Mouse (Mus musculus) CD4-positive, CD25-positive, alpha-beta regulatory T cell, adult 2 months (primary cell): ENCODE measurements at regions not wholly inside any gene's neighbourhood (a gene's known extent, or its start where the extent isn't known, plus 50 kb on each side); places are given as distances from the start of the nearest gene placed in this dataset.

Source experiments
- DNase-seq: peaks from one replicate; pipeline ENCODE4 v3.0.0-alpha.2; 2012; ENCODE audit warnings: low read depth, low spot score

GRCm38 (mm10) chr9:69662394-69662793 lies 98.3 kb downstream of the Foxb1 start:
- no peak for DNase-seq

GRCm38 (mm10) chr9:69658276-69658675 lies 102.5 kb downstream of the Foxb1 start:
- no peak for DNase-seq

GRCm38 (mm10) chr9:69656053-69656452 lies 104.7 kb downstream of the Foxb1 start:
- DNase-seq: no peak

- no peak for DNase-seq
Observed at GRCm38 (mm10) chr9:69652106-69652505, 108.6 kb downstream of the Foxb1 start.

DNA sequence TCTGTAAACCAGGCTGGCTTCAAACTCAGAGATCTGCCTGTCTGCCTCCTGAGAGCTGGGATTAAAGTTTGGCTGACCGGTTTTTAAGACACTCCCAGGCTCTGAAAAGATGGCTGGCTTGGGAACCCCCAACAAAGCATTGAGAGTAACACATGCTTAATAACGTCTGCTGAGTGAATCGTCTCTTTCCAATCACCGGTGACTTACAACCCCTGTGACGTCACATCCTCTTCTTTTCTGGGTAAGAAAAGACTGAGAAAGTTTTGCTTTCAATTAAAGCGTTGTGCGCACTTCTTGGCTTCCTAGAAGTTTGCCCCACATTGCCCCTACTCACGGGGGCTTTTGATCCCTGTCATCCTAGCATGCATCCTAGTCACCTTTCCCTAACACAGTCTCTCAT lies 109.1 kb downstream of the Foxb1 start:
- peak; percentile 53 for DNase-seq

- DNase-seq: no peak
Observed at GRCm38 (mm10) chr9:69642591-69642990, 118.1 kb downstream of the Foxb1 start.

- peak; percentile 77 for DNase-seq
Observed at GRCm38 (mm10) chr9:69623312-69623711, 137.4 kb downstream of the Foxb1 start.

GRCm38 (mm10) chr9:69621006-69621405 lies 139.7 kb downstream of the Foxb1 start:
- DNase-seq: no peak

DNA sequence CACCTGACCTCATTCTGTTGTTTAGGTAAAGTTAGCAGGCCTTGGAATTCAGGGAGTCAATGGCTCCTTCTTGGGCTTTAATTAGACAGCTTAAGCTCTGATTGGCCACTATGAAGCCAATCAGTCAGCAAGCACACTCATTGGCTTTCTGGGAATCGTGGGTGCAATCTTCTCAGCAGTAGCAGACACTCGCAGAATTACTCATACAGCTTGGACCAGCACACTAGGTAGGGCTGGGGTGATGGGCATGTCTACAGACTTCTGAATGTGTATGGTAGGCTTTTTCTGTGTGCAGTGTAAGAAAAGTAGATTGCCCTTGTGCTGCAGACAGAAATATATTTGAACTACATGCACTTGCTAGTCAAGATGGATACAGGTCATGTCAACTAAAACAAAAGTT lies 143.4 kb downstream of the Foxb1 start:
- no peak for DNase-seq

- no peak for DNase-seq
Observed at GRCm38 (mm10) chr9:69597472-69597871, 144.1 kb downstream of the Anxa2 start.

DNA sequence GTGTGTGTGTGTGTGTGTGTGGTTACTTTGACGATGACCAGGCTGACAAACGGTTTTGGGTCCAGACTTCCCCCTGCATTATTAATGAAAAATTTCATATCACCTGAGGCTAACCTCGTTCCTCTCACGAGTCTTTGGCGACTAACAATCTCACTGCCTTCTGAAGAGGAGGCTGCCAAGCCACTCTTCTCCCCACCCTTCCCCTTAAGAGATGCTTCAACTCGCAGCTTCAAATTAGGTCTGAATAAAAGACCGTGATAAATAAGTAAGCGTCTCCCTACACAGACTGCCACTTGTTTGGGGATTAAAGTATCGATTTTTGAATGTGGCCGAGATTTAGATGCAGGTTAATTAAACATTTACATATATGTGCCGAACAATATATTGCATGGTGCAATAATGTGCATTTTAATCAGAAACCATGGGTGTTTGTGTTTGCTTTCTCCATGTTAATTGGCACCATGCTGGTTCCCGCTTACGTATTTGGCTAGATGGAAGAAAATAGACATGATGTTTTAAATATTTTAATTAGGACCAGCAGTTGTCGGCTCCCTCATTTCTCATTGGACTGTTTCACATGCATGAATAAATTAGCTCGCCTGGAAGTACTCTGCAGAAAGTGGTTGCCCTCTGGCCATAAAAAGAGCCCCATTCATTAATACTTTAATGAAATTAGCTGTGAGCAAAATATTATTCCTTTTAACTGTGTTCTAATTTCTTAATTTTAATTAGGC lies 139.1 kb downstream of the Anxa2 start:
- DNase-seq: no peak

DNA sequence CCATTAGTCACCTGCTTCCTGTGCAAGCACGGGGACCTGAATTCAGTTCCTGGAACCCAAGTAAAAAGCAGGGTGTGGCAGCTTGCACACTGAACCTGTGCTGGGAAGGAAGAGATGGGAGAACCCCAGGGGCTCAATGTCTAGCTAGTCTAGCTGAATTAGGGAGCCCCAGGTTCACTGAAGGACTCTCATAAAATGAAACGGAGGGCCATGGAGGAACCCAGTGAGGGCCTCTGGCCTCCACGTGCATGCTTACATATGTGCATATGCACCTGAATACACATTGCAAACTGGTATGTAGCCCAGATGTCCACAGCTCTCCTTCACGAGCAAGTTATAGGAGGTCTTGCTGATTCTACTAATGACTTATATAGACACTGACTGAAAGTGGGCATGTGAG lies 135.4 kb downstream of the Anxa2 start:
- DNase-seq: no peak

DNA sequence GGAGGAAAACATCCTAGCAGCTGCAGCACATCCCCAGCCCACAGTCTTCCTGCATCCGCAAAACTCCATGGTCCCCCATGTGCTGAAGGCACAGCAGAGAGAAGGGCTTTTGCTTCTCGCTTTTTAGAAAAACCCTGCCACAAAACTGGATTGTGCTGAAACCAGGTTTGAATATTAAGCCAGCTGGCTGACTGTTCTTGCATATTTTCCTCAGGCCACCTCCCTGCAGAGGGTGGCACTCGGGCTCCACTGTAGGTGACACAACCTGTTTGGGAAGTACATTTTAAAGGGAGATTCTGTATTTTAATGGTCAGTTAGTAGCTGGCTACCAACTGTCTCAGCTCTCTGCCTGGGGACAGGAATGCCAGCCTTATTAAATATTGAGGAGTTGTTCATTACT lies 133.7 kb downstream of the Anxa2 start:
- no peak for DNase-seq

- peak; percentile 6 for DNase-seq
Observed at GRCm38 (mm10) chr9:69581236-69581635, 127.8 kb downstream of the Anxa2 start.

DNA sequence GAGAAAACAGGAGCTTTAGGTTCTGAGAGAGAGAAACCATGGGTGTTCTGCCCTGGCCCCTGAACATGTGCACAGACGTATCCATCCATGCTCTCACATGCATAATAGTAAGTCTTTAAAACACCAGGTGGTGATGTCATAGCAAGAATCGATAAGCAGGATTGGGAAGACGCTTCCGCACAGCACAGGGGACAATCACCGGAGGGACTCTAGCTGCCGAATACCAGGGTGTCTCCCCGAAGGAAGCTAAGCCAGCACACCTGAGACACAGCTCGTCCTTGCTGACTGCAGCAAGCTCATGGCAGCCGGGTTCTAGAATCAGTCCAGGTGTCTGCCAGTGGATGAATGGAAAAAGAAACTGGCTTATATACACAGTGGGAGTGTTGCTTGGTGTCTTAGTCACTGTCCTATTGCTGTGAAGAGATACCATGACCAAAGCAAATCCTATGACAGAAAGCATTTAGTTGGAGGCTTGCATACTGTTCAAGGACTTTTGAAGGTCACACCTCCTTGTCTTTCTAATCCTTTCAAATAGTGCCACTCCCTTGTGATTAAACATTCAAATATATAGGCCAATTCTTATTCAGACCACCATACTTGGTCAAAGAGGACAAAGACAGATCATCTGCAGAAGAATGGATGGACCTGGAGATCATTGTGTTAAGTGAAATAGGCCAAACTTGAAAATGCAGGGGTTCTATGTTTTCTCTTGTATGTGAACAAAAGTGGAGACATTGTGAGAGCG lies 124.4 kb downstream of the Anxa2 start:
- DNase-seq: no peak

GRCm38 (mm10) chr9:69575386-69575785 lies 122.0 kb downstream of the Anxa2 start:
- DNase-seq: no peak

GRCm38 (mm10) chr9:69568631-69569230 lies 115.3 kb downstream of the Anxa2 start:
- DNase-seq: no peak

DNA sequence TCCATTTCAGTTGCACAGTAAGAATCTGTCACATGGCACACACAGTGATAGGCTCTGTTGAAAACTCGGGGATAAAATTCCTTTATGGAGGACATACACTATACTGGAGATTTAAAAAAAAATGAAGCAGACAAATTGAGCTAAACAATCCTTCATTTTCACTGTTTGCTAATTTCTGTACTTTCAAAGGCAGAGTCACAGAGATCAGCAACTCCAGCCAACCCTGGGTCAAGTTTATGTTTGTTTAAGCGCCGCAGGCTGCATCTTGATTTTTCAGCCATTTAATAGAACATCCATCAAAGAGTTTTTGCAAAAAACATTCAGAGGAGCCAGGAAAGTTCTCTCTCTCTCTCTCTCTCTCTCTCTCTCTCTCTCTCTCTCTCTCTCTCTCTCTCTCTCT lies 114.8 kb downstream of the Anxa2 start:
- DNase-seq: no peak

- no peak for DNase-seq
Observed at GRCm38 (mm10) chr9:69566996-69567395, 113.6 kb downstream of the Anxa2 start.

GRCm38 (mm10) chr9:69543241-69543640 lies 89.8 kb downstream of the Anxa2 start:
- DNase-seq: no peak
